Mouse (Mus musculus) frontal cortex, adult (tissue): ENCODE results near the gene Rasgef1b.

Experiments used
- ATAC-seq: cut with Nextera tagmentation; 2 replicates; pipeline ENCODE4 v1.9.2; 2017; ENCODE audit warnings: mild to moderate bottlenecking, moderate library complexity, mixed read lengths; ENCODE audit not compliant: low TSS enrichment

Gene Rasgef1b

GRCm38 (mm10) chr5:99707261-99707660 is 21.6 kb downstream of the Rasgef1b start:
- no peak for ATAC-seq

- peak; percentile 38; the same call in 1 of the 2 replicates for ATAC-seq
Observed at GRCm38 (mm10) chr5:99701811-99702210, 27.1 kb downstream of the Rasgef1b start.

GRCm38 (mm10) chr5:99694712-99695360 is 34.0 kb downstream of the Rasgef1b start:
- peak; percentile 89 for ATAC-seq

- ATAC-seq: no peak
Observed at GRCm38 (mm10) chr5:99689909-99690308, 39.0 kb downstream of the Rasgef1b start.

GRCm38 (mm10) chr5:99687894-99688293 is 41.0 kb downstream of the Rasgef1b start:
- ATAC-seq: no peak

- no peak for ATAC-seq
Observed at GRCm38 (mm10) chr5:99684023-99684422, 44.8 kb downstream of the Rasgef1b start.

GRCm38 (mm10) chr5:99669971-99670571 is 58.8 kb downstream of the Rasgef1b start:
- ATAC-seq: no peak

GRCm38 (mm10) chr5:99656024-99656423 is 72.8 kb downstream of the Rasgef1b start:
- no peak for ATAC-seq

- ATAC-seq: peak; percentile 35; the same call in 1 of the 2 replicates
Observed at GRCm38 (mm10) chr5:99652931-99653330, 75.9 kb downstream of the Rasgef1b start.

- peak; percentile 77; the same call in 1 of the 2 replicates for ATAC-seq
Observed at GRCm38 (mm10) chr5:99641407-99641806, 87.5 kb downstream of the Rasgef1b start.

- no peak for ATAC-seq
Observed at GRCm38 (mm10) chr5:99636575-99636974, 92.3 kb downstream of the Rasgef1b start.

- no peak for ATAC-seq
Observed at GRCm38 (mm10) chr5:99634010-99634541, 94.8 kb downstream of the Rasgef1b start.

- ATAC-seq: no peak
Observed at GRCm38 (mm10) chr5:99633548-99633947, 95.3 kb downstream of the Rasgef1b start.

GRCm38 (mm10) chr5:99632649-99633310 is 96.1 kb downstream of the Rasgef1b start:
- no peak for ATAC-seq

- ATAC-seq: no peak
Observed at GRCm38 (mm10) chr5:99630087-99630486, 98.8 kb downstream of the Rasgef1b start.

GRCm38 (mm10) chr5:99625603-99626002 is 103.3 kb downstream of the Rasgef1b start:
- ATAC-seq: 0 out of 2 replicates have a peak, but pooled peaks have one; percentile 25

- ATAC-seq: no peak
Observed at GRCm38 (mm10) chr5:99620771-99621170, 108.1 kb downstream of the Rasgef1b start.

- ATAC-seq: no peak
Observed at GRCm38 (mm10) chr5:99617271-99617800, 111.5 kb downstream of the Rasgef1b start.

- peak; percentile 75 for ATAC-seq
Observed at GRCm38 (mm10) chr5:99613321-99614118, 115.3 kb downstream of the Rasgef1b start.

GRCm38 (mm10) chr5:99607602-99608001 is 121.3 kb downstream of the Rasgef1b start:
- ATAC-seq: no peak

- ATAC-seq: no peak
Observed at GRCm38 (mm10) chr5:99606164-99606858, 122.6 kb downstream of the Rasgef1b start.
